Mouse (Mus musculus) A20 (cell line): Measurements from ENCODE around the gene Lmtk2.

Experiments used
- DNase-seq: peaks from one replicate; pipeline ENCODE4 v3.0.0-alpha.2; 2011; ENCODE audit warnings: low read depth, low spot score

Gene Lmtk2

DNA sequence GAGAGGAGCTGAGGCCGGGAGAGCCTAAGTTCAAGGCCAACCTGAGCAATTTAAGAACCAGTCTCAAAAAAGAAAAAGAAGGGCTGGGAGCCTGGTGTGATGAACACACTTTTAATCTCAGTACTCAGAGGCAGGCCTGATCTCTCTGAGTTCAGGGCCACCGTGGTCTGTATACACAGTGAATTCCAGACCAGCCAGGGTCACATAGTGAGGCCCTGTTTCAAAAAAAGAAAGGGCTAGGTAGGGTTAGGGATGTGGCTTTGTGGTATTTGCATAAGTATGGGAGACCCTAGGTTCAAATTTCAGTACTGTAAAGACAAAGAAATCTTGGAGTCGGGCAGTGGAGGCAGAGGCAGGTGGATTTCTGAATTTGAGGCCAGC, 5.9 kb downstream of the Lmtk2 start:
- DNase-seq = no peak

DNA sequence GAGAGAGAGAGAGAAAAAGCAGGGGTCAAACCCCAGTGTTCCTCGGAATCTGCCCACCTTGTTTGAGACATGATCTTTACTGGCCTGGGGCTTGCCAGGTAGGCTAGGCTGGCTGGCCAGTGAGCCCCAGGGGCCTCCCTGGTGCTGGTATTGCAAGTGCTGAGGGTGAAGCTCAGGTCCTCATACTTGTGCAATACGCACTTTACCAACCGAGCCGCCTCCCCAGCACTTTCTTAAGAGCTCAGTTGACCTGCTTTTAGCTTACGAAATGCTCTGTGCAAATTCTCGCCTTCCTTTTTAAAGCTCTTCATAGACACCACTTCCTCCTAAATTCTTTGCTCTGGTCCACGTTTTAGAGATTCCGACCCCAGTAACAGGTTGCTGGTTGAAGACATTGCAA, 9.0 kb downstream of the Lmtk2 start:
- no peak for DNase-seq

DNA sequence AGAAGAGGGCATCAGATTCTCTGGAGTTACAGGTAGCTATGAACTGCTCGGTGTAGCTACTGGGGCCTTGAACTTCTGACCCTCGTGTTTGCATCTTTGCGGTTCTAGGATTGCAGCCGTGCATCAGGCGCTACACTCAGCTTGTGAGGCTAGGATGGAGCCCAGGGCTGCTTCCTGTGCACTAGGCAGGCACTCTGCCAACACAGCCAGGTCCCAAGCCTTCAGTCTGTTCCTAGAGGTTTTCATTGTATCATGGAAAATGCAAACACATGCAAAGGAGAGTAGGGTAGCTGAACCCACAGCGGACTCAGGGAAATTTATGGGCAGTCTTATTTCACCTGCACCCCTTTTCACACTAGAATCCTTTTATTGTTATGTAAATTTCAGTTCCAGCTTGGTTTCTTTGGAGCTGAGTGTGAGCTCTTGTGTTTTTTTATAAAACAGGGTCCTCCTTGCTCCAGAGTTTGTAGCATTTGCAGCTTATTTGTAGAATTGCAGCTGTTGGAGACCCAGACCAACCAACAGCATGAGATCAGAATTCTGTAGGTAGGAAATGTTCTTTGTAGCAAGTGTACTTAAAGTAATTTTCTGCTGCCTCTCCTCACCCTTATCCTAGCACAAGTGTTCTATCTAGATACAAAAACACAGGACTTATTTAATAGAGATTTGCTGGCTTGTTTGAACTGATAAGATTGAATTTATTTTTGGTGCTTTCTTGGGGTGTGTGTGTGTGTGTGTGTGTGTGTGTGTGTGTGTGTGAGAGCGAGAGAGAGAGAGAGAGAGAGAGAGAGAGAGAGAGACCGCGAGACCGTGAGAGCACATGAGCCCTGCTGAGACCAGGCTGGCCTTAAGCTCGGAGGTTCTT, 12.6 kb downstream of the Lmtk2 start:
- no peak for DNase-seq

DNA sequence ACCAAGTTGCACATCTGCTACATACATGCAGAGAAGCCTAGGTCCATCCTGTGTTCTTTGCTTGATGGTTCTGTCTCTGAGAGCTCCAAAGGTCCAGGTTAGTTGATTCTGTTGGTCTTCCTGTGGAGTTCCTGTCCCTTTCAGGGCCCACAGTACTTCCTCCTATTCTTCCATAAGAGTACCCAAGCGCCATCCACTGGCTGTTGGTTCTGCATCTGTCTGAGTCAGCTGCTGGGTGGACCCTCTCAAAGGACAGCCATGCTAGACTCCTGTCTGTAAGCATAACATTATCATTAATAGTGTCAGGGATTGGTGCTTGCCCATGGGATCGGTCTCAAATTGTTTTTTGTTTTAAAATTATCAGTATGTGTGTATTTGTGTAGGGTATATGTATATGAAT, 13.8 kb downstream of the Lmtk2 start:
- no peak for DNase-seq

DNA sequence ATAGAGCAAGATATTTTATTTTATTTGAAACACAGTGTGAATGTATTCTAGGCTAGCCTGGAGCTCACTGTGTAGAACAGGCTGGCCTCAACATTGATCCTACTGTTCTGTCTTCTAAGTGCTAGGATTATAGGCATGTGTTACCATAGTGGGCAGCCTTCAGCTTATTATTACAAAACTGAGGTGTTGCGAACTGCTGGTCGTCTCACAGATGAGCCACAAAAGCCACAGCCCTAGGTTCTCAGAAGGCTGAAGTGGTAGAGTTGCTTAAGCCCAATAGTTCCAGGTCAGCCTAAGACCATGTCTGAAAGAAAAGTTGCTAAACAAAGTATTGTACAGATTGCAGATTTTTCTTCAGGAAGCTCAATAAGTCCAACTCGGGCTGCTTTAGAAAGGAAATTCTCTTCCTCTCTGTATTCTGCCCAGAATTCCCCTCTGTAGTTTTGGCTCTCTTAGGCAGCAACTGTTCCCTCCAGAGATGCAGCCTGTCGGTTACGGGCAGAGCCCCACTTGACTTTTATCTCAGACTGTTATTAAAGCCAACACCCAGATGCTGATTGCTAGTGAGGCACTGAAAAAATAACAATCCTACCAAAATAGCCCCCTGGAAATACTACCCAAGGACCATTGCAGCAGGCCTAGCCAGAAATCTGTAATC, 14.9 kb downstream of the Lmtk2 start:
- no peak for DNase-seq

DNA sequence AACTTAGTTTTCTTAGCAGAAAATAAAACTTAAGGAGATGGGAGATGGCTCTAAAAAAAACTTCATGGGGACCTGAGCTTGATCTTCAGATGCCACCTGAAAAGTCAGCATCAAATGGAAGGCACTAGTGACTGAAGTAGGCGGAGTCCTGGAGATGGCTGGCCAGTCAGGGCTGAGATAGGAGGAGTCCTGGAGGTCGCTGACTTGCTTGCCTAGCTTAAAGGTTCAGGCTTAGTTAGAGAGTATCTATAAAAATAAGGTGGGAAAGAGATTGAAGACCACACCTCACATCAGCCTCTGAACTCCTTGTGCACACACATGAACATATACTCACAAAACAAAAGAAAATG, 15.4 kb downstream of the Lmtk2 start:
- no peak for DNase-seq

DNA sequence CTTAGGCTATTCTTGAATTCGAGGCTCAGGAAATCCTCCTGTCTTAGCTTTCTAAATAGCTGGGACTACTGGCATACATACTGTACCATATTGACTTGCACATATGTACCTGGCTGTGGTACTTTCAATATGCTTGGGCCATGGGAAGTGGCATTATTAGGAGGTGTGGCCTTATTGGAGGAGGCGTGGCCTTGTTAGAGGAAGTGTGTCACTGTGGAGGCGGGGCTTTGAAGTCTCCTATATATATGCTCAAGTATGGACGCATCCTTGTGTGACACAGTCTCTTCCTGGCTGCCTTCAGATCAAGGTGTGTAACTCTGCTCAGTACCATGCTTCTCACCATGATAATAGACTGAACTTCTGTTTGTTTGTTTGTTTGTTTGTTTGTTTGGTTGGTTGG, 18.0 kb downstream of the Lmtk2 start:
- DNase-seq = peak; percentile 13

DNA sequence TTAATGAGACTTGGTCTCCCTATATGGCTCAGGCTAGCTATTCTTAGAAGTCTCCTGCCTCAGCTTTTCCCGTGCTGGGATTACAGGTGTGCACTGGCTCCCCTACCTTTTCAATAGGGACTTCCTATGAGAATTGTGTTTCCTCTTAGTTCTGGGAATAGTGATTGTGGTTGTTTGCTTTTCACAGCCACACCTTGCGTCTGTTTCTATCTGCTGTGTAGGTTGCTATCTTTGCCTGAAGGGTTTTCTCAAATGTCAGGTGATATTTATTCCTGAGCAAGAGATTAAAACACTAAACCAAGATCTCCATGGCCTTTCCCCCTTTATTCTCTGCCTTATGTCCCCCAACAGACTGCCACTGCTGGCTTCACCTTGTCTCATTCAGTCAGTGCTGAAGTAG, 19.1 kb downstream of the Lmtk2 start:
- no peak for DNase-seq

DNA sequence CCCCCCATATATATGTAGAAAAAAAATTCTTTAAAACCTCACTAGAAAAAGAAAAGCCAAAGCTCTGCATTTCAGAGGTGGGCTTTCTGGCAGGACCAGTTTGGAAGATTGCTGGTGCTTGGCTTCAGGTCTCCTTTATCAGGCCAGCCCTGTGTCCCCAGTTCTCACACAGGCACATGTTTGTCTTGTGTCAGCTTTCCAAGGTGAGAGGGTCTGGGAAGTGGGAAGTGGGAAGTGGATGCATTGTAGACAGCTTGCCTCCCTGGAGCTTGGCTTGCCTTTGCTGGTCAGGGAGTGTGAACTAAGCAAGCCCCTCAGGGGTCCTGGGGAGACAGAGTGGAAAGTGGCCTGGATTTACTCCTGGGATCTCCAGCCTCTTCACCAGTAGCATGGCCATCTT, 21.3 kb downstream of the Lmtk2 start:
- DNase-seq = no peak

DNA sequence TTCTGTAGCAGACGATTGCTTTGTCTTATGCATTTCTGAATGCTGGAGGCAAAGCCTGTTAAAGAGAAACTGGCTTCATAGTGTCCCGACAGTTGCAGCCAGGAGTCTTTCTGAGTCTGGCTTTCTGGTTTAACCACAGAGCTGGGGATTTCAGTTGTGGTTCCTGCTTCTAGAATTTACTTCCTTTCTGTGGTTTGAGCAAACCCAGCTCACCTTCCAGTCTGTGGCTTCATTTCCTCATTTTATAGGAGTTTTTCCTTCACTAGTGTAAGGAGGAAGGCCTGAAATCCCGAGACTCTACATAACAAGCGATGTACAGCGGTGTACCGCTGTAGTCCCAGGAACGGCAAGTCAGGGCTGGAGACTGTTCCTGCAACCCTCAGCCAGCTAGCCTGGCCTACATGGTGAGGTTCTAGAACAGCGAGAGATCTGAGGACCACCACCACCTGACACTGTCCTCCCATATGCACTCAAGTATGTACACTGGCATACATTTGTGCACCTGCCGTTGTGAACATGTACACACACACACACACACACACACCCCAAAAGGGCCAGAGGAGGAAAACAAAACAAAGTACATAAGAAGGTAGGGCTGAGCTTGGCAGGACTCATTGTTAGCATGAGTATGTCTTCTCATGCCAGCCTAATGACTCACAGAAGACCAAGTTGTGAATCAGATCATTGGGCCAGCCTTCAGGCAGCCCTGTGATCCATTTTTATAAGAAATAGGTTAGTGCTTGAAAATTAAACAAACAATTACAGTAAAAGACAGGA, 25.9 kb downstream of the Lmtk2 start:
- DNase-seq = peak; percentile 76

DNA sequence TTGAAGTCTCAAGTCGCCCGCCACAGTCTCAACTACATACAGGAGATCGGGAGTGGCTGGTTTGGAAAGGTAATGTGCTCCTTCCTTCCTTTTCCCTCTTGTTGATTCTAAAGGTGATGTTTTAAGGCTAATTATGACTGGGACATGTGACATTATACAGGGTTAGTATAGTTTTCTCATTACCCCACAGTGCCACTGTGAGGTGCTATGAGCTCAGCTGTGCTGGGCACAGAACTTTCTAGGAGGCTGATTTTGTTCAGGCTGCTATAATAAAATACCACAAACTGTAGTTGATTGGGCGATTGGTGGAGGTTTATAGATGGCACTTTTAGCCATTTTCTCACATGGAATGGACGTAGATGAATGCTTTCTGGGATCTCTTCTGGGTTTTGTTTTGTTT, 43.3 kb downstream of the Lmtk2 start:
- DNase-seq = no peak

DNA sequence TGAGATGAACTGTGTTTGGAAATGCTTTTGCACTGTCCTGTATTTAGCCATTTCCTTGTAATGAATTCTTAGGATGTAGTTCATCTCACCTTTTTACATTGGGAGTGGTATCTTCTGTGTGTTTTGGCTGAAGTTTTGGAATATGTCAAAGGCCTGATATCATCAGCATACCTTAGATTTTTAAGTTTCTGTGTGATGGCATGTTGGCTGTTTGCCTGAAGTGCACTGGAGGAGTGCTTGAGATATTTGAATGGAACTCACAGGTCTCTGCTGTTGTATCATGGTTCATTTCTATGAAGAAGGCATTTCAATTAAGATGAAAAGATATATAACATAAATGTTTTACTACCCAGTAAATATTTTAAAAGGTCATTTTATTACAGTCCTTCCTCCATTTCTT, 46.7 kb downstream of the Lmtk2 start:
- no peak for DNase-seq

DNA sequence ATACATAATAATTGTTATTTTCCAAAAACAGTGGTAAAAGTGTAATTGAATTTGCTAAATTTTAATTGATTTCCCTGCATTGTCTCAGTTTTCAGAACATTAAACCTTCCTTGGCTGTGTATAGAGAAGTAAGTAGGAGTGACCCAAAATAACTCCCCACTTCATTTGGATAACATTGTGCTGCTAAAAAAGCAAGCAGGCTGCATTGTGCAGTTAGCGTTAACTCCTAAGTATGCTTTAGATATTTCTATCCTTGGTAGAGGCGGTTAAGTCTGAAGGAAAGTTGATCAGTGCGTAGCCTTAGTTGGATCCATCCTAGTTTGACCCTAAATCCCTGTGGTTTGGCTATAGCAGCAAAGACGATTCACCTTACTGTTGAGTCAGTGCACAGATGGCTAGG, 49.3 kb downstream of the Lmtk2 start:
- DNase-seq = no peak

DNA sequence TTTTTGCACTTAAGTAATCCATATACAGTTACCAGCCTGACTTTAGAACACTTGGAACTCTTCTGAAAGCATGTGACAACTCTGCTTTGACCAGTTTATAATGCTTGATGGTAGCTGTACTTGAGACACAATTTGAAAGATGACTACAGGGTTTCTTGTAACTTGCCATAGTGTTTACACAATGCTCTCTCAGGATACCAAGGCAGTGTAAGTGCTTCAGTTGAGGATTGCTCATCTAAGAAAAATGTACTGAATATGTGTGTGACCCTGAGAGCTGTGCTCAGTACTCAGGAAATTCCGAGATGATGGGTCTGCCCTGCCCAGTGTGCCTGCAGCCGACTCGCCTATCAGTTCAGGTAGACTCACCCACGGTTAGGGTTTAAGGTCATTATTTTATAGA, 51.0 kb downstream of the Lmtk2 start:
- DNase-seq = no peak

DNA sequence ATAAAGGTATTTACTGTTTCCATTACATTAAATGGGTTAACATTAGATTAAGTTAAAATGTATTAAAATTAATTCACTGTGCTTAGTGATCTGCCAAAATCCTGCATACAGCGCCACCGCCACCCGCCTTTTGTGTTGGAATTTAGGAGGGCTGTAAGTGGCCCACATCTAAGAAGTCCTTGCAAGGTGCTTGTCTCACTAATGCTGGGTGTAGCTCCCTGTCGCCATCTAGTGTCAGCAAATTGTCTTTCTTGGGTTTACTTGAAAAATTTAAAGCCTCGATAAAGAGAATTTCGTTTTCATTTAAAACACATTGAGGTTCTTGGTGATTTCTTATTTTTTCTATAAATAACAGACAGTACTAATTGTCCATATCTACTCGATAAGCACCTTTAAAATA, 54.3 kb downstream of the Lmtk2 start:
- DNase-seq = peak; percentile 79

DNA sequence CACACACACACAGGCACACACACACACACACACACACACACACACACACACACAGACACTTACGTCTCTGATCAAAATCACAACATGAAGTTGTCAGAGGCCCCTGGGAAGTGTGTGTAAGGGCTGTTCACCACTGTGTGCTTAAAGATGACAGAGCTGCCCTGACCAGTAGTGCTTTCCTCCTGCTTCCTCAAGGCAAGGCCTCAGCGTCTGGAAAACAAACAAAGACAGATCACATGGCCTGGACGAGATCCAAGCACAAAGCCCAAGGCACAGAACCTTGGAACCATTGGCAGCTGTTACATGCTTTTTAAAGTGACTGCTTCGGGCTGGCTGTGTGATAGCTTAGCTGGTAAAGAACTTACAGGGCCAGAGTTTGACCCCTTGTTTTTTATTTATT, 58.4 kb downstream of the Lmtk2 start:
- no peak for DNase-seq

DNA sequence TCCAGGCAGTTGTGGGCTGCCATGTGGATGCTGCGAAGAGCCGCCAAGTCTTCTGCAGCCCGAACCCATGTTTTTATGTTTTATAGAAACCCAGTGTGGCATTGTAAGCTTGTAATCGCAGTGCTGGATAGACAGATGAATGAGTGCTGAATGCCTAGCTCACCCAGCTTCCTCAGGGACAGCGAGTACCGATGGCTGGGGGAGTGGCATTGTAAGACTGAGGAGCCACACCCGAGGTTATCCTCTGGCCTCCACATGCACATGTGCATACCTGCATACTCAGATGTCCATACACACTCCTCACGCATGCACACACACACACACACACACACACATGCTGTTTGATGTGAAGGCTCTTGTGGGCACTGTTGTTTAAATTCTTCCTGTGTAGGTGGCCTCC, 58.9 kb downstream of the Lmtk2 start:
- no peak for DNase-seq

DNA sequence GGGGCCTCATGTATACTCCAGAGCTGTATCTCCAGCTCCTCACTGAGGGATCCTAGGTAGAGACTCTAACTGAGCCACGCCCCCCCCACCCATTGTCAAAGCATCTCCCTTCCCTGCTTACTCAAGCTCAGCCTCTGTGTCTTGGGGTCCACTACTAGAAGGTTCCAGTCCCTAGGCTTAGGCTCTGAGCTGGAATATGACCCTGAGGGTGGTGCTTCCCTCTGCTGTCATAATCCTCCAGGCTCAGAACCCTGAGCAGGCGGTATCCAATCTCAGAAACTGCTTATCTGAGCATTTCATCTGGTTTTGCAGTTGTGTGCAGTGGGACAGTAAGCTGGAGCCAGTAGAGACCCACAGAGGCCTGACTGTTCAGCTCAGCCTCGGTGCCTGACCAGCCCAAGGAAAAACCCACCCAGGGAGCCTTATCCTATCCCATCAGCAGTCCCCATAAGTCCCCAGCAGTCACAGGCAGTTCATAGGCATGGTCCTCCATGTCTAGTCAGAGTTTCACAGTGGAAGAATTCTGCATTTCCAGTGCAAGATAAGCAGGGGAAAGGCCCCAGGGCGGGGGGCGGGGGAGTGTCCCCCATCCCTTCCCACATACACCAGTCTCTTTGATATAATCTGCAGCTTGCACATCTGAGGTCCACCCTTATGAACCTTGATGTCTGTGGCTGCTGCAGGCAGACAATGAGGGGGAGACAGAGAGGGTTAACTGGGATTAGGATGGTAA, 62.0 kb downstream of the Lmtk2 start:
- no peak for DNase-seq

DNA sequence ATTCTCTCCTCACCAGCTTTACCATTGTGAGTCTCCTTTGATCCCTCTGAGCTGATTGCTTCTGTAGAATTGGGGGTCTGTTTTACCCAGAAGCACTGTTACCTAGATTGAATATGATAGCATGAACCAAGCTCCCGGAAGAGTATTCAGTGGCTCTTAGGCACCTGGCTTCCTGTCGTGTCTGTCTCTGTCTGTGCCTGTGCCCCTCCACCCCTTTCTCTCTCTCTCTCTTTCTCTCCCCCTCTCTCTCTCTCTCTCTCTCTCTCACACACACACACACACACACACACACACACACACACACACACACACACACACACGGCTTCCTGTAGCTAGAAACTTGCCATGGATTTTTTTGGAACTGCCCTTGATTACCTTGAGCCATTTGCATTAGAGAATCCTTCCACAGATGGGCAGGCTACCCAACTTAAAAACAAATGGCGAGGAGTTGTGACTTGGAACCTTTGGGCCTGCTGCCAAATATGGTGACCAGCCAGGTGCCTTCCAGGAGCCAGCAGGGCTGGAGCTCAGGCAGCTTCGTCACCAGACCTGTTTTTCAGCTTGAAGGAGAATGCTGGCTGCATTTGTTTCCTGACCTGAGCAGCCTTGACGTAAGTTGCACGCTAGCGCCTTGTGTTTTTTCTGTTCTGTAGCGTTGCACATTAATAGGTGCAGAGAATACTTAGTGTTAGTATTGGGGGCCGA, 62.7 kb downstream of the Lmtk2 start:
- no peak for DNase-seq

DNA sequence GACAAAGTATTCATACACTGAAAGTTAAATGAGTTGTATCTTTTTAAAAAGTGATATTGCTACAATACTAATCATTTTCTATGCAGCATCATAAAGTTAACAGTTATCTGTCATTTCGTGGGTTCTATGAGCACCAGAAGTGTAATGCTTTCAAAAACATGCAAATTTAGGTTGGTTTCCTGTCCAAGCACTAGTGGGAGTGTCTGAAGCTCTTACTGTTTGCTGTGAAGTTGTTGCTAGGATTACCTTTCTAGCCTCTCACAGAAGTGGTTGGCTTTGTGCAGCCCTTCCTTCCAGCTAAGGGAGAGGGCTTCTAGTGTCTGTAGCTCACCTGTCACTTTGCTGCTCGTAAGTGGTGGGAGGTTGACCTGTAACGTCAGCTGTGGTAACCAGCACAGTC, 65.5 kb downstream of the Lmtk2 start:
- peak; percentile 24 for DNase-seq

DNA sequence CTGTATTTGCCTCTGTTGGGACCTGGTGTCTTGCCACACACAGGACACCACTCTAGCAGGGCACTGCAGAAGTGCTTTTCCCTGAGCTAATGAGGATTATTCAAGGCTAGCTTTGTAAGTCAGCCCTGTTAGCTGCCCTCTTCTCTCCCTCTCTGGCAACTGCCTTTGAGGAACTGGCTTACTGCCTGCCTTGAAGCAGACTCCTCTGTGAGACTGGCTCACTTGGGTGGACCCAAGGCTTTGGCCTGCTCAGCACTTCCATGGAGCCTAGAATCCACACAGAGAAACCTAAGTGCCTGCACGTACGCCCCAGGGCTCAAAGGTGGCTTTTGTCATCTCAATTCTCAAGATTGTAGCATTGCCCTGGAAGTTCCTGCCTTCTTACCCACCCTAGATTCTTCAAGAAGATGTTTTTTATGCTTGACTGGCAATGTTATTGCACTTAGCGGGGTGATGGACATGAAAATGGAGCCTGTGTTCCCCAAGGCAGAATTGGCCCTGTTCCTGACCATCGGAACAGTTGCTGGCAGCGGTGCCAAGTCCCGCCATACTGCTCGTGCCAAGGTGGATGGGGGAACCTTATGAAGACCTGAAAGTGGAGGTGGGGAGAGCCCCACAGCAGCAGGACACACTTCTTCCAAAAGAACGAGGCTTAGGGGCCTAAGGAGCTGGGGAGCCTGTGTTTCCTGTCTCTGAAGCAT, 69.2 kb downstream of the Lmtk2 start:
- DNase-seq = no peak
